Comparison of ENCODE assay signal across 8 mouse cellular contexts in the genomic region with DNA sequence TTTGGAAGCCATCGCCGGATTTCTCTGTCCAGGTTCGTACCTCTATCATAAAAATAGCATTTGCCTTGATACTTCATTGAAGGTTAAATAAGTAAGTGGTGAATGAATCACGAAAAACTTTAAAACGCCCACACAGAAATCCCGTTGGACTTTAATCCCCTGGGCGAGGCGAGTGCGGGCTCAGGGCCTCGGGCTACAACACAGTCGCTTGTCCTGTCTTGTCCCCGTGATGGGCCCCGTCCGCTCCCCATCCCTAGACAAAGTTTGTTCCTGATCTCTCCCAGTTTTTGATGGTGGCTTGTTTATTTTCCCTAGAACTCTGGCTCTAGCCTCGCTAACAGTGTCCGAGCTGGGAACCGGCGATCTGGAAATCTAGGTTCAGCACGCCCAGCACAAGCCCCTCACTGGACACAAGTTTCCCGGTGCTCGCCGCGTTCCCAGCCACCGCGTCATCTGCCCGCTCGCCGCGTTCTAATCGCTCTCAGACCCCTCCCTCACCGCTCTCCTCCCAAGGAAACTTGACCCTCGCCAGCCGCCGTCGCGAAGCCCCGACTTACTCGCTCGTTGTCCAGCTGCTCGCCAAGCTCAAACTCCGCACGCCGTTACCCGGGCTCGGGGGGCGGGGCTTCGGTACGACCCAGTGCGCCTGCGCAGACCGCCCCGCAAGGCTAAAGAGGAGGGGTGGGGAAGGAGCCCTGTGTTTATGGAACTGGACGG. TPM values are rescaled to one million over a fixed set of nuclear protein-coding genes. Genes with fewer than 3 reads are reported as not detected.
DNase-seq lines count a peak whose midpoint lies in the region; ATAC-seq and TF ChIP-seq lines count a peak whose summit lies in the region.

A gene (minus strand): TSS at position 674 of the 717 bp plus-strand sequence.

- no peaks in the 10 kb centered on the region for H3K27me3 ChIP-seq in E14TG2a.4 (ENCODE audit: insufficient read depth, low read length)
- peaks cover 11% of the 10 kb centered on the region; the same call in 1 of the 2 replicates for H3K27me3 ChIP-seq in forebrain, embryonic 12.5 days
- no peaks in the 10 kb centered on the region for H3K27me3 ChIP-seq in heart, postnatal 0 days (ENCODE audit: control insufficient read depth, insufficient read depth, low read length)
- no peaks in the 10 kb centered on the region for H3K27me3 ChIP-seq in liver, embryonic 16.5 days (ENCODE audit: control insufficient read depth, insufficient read depth, low read depth, low read length)
- H3K27me3 ChIP-seq in neural tube, embryonic 13.5 days = no peaks in the 10 kb centered on the region; the same call in 1 of the 2 replicates
- no peaks in the 10 kb centered on the region for H3K27me3 ChIP-seq in testis, adult 2 months (ENCODE audit: control insufficient read depth, insufficient read depth, low read length)

- no peak for TF ChIP-seq EP300 in heart, postnatal 0 days (IDR thresholded peaks at IDR 0.05; ENCODE audit: low read depth)

- peaks cover 63% of the 10 kb centered on the region for H3K4me1 ChIP-seq in E14TG2a.4 (replicated peaks; ENCODE audit: low read depth, low read length)
- H3K4me1 ChIP-seq in forebrain, embryonic 12.5 days = peaks cover 9% of the 10 kb centered on the region
- H3K4me1 ChIP-seq in heart, postnatal 0 days (ENCODE audit: control insufficient read depth, insufficient read depth) = peaks cover 7% of the 10 kb centered on the region; the same call in 1 of the 2 replicates
- H3K4me1 ChIP-seq in liver, embryonic 16.5 days (ENCODE audit: control insufficient read depth, low read depth, low read length) = peaks cover 58% of the 10 kb centered on the region
- H3K4me1 ChIP-seq in neural tube, embryonic 13.5 days (replicated peaks) = peaks cover 13% of the 10 kb centered on the region
- peaks cover 5% of the 10 kb centered on the region; the same call in 1 of the 2 replicates for H3K4me1 ChIP-seq in testis, adult 2 months (ENCODE audit: control insufficient read depth, insufficient read depth, low read length)

- peak within 1 kb of the TSS; percentile 77 for H3K4me2 ChIP-seq in forebrain, embryonic 12.5 days
- H3K4me2 ChIP-seq in heart, postnatal 0 days (ENCODE audit: low read depth, low read length) = peak within 1 kb of the TSS; percentile 86
- peak within 1 kb of the TSS; percentile 67 for H3K4me2 ChIP-seq in liver, embryonic 16.5 days (ENCODE audit: low read depth, low read length)
- peak within 1 kb of the TSS; percentile 83 for H3K4me2 ChIP-seq in neural tube, embryonic 13.5 days

- peak; percentile 54; the same call in 1 of the 2 replicates for TF ChIP-seq POLR2A in testis, adult 2 months (IDR thresholded peaks at IDR 0.05; ENCODE audit: control insufficient read depth, low read depth, low read length)

- no peak for TF ChIP-seq CTCF in E14TG2a.4 (conservative IDR thresholded peaks at IDR 0.05; ENCODE audit: low read length)
- TF ChIP-seq CTCF in heart, postnatal 0 days (IDR thresholded peaks at IDR 0.05; ENCODE audit: low read depth) = no peak
- TF ChIP-seq CTCF in testis, adult 2 months (IDR thresholded peaks at IDR 0.05; ENCODE audit: control insufficient read depth, insufficient read depth, insufficient replicate concordance, low read depth, low read length) = no peak

- H3K9me3 ChIP-seq in E14TG2a.4 (ENCODE audit: low read length) = no peaks in the 10 kb centered on the region
- H3K9me3 ChIP-seq in forebrain, embryonic 12.5 days = no peaks in the 10 kb centered on the region
- no peaks in the 10 kb centered on the region for H3K9me3 ChIP-seq in heart, postnatal 0 days (replicated peaks; ENCODE audit: control insufficient read depth, low read length)
- no peaks in the 10 kb centered on the region for H3K9me3 ChIP-seq in liver, embryonic 16.5 days (replicated peaks; ENCODE audit: control insufficient read depth, low read length)
- H3K9me3 ChIP-seq in neural tube, embryonic 13.5 days = no peaks in the 10 kb centered on the region

- under 1% methylated on average over 53 of the region's 53 CpGs for WGBS in forebrain, embryonic 12.5 days
- WGBS in heart, postnatal 0 days = under 1% methylated on average over 53 of the region's 53 CpGs
- under 1% methylated on average over 53 of the region's 53 CpGs for WGBS in liver, embryonic 16.5 days (ENCODE audit: insufficient replicate concordance)
- WGBS in neural tube, embryonic 13.5 days = under 1% methylated on average over 53 of the region's 53 CpGs

- H3K9ac ChIP-seq in forebrain, embryonic 12.5 days = peak within 1 kb of the TSS; percentile 61
- peak within 1 kb of the TSS; percentile 78 for H3K9ac ChIP-seq in heart, postnatal 0 days (replicated peaks; ENCODE audit: low read depth, low read length)
- H3K9ac ChIP-seq in liver, embryonic 16.5 days (ENCODE audit: low read depth, low read length) = peak within 1 kb of the TSS; percentile 83
- H3K9ac ChIP-seq in neural tube, embryonic 13.5 days = peak within 1 kb of the TSS; percentile 79

- peak; percentile 92 for ATAC-seq in forebrain, embryonic 12.5 days (ENCODE audit: low FRiP score)
- ATAC-seq in heart, postnatal 0 days (ENCODE audit: insufficient read depth, low read depth) = peak; percentile 89
- ATAC-seq in liver, embryonic 16.5 days (ENCODE audit: low read depth) = peak; percentile 89
- peak; percentile 92 for ATAC-seq in neural tube, embryonic 13.5 days (ENCODE audit: low read depth)

- peak; percentile 89 for DNase-seq in c-Kit-positive CD71-positive TER-119-positive erythroid progenitor cells, embryonic 14.5 days (ENCODE audit: low spot score)
- peak; percentile 97 for DNase-seq in heart, postnatal 0 days (ENCODE audit: low spot score)
- DNase-seq in kidney, postnatal 4 days = peak; percentile 100

- 0 out of 2 replicates have a peak, but pooled peaks cover 7% of the 10 kb centered on the region for H3K36me3 ChIP-seq in E14TG2a.4 (ENCODE audit: insufficient read depth, low read length)
- H3K36me3 ChIP-seq in forebrain, embryonic 12.5 days (replicated peaks) = no peaks in the 10 kb centered on the region
- no peaks in the 10 kb centered on the region for H3K36me3 ChIP-seq in heart, postnatal 0 days (replicated peaks; ENCODE audit: control insufficient read depth, insufficient read depth, low read length)
- no peaks in the 10 kb centered on the region for H3K36me3 ChIP-seq in liver, embryonic 16.5 days (ENCODE audit: control insufficient read depth, insufficient read depth)
- H3K36me3 ChIP-seq in neural tube, embryonic 13.5 days = no peaks in the 10 kb centered on the region
- H3K36me3 ChIP-seq in testis, adult 2 months (ENCODE audit: control insufficient read depth, insufficient read depth, low read length) = no peaks in the 10 kb centered on the region

- H3K4me3 ChIP-seq in E14TG2a.4 (replicated peaks; ENCODE audit: low read length) = peak within 1 kb of the TSS; percentile 86
- H3K4me3 ChIP-seq in forebrain, embryonic 12.5 days (replicated peaks) = peak within 1 kb of the TSS; percentile 60
- H3K4me3 ChIP-seq in heart, postnatal 0 days (ENCODE audit: low read depth, low read length) = peak within 1 kb of the TSS; percentile 58
- H3K4me3 ChIP-seq in liver, embryonic 16.5 days (ENCODE audit: low read depth, low read length) = peak within 1 kb of the TSS; percentile 81
- peak within 1 kb of the TSS; percentile 60 for H3K4me3 ChIP-seq in neural tube, embryonic 13.5 days
- peak within 1 kb of the TSS; percentile 87 for H3K4me3 ChIP-seq in testis, adult 2 months (ENCODE audit: control insufficient read depth, low read depth, low read length)

- peak within 1 kb of the TSS; percentile 82 for H3K27ac ChIP-seq in forebrain, embryonic 12.5 days
- peak within 1 kb of the TSS; percentile 87 for H3K27ac ChIP-seq in heart, postnatal 0 days (ENCODE audit: low read depth)
- H3K27ac ChIP-seq in liver, embryonic 16.5 days (ENCODE audit: low read length) = peak within 1 kb of the TSS; percentile 89
- H3K27ac ChIP-seq in neural tube, embryonic 13.5 days (replicated peaks) = peak within 1 kb of the TSS; percentile 74
- peak within 1 kb of the TSS; percentile 82 for H3K27ac ChIP-seq in testis, adult 2 months (ENCODE audit: control insufficient read depth, insufficient read depth, low read depth, low read length)

RNA-seq across cellular contexts. Expression of the gene that starts here (rescaled TPM):
- 16.6 and 20.0 TPM in 2 replicates for polyA plus RNA-seq in forebrain, embryonic 12.5 days (2016; fragmentation: Nextera tagmentation; extraction: Ambion mirVana)
- 32.5 and 52.3 TPM in 2 replicates for total RNA-seq in heart, postnatal 0 days (2014; rRNA removed; ENCODE audit: low replicate concordance)
- polyA plus RNA-seq in heart, postnatal 0 days (2015; fragmentation: Nextera tagmentation; extraction: Ambion mirVana) = 24.8 and 25.9 TPM in 2 replicates
- polyA plus RNA-seq in liver, embryonic 16.5 days (2015; fragmentation: Nextera tagmentation; extraction: Ambion mirVana) = 77.8 and 81.1 TPM in 2 replicates
- polyA plus RNA-seq in neural tube, embryonic 13.5 days (2015; fragmentation: Nextera tagmentation; extraction: Ambion mirVana) = 15.4 and 15.8 TPM in 2 replicates
- 4.6 and 5.3 TPM in 2 replicates for polyA plus RNA-seq in testis, adult 2 months (2012; rRNA removed)

Comparison
In these comparisons a context has a peak if more than half of its experiments do, and no peak if none do; other contexts are left out.
1. Peak in every context shown above with its lines: DNase-seq, ATAC-seq, H3K4me3 ChIP-seq and H3K27ac ChIP-seq.